Mouse (Mus musculus) small intestine, adult 2 months (tissue): ENCODE results near the gene Sgca.

Experiments used
- CTCF ChIP-seq: fragments of 200-500 bp; IDR thresholded peaks from 2 replicates; pipeline ENCODE4 v1.5.1; 2012; ENCODE audit warnings: low read depth, mild to moderate bottlenecking, control low read depth, inconsistent platforms, low read length, moderate library complexity, mixed read lengths; ENCODE audit not compliant: insufficient replicate concordance, insufficient read length; ENCODE audit errors: extremely low read depth
- POLR2A ChIP-seq: fragments of 200-500 bp; IDR thresholded peaks from 2 replicates; pipeline ENCODE4 v1.6.1; 2012; ENCODE audit warnings: low read depth, mild to moderate bottlenecking, control low read depth, inconsistent platforms, low read length, moderate library complexity

- TF ChIP-seq CTCF (no peak), POLR2A (no peak)
Observed at GRCm38 (mm10) chr11:94996101-94996500, 20.0 kb upstream of the Sgca start.
